Mouse (Mus musculus) embryonic fibroblast, embryonic 13.5 days (primary cell): ENCODE data around the gene Adora1. TPM values are rescaled to one million over a fixed set of nuclear protein-coding genes. Genes with fewer than 3 reads are reported as not detected.

Source experiments
- H3K27ac ChIP-seq: 2 replicates; pipeline ENCODE4 v1.5.1; 2012; ENCODE audit warnings: low read length, control low read depth, inconsistent platforms; ENCODE audit not compliant: insufficient read depth
- H3K4me1 ChIP-seq: 2 replicates; pipeline ENCODE4 v1.6.1; 2011; ENCODE audit warnings: low read length; ENCODE audit not compliant: control insufficient read depth, insufficient read depth
- H3K4me3 ChIP-seq: 2 replicates; pipeline ENCODE4 v1.5.1; 2011; ENCODE audit warnings: mild to moderate bottlenecking, control low read depth, low read length; ENCODE audit not compliant: insufficient read depth
- CTCF ChIP-seq: IDR thresholded peaks from 2 replicates; pipeline ENCODE4 v1.5.1; 2011; ENCODE audit warnings: mild to moderate bottlenecking, control low read depth, low read length, moderate library complexity, borderline replicate concordance; ENCODE audit not compliant: insufficient read depth
- POLR2A ChIP-seq: IDR thresholded peaks from 2 replicates; pipeline ENCODE4 v1.6.1; 2011; ENCODE audit warnings: low read depth, mild to moderate bottlenecking, control low read depth, low read length, moderate library complexity
- polyA plus RNA-seq: library from polyadenylated mRNA; stranded (reverse); fragments of >200 nt; gene quantifications from 2 replicates; pipeline ENCODE4 v1.2.4, GENCODE M21; 2011; ENCODE audit warnings: low read depth; ENCODE audit not compliant: missing spikeins, insufficient read length

Gene Adora1
- polyA plus RNA-seq, 1 experiment: 0.79 TPM

- peaks cover 3% of the 10 kb centered on the region; the same call in 1 of the 2 replicates for H3K4me1 ChIP-seq
- no peak for TF ChIP-seq POLR2A
- TF ChIP-seq CTCF: no peak
- no peak overlapping the region for H3K27ac ChIP-seq
- H3K4me3 ChIP-seq: no peak overlapping the region
Observed at GRCm38 (mm10) chr1:134231270-134231669, 4.0 kb downstream of the Adora1 start.

DNA sequence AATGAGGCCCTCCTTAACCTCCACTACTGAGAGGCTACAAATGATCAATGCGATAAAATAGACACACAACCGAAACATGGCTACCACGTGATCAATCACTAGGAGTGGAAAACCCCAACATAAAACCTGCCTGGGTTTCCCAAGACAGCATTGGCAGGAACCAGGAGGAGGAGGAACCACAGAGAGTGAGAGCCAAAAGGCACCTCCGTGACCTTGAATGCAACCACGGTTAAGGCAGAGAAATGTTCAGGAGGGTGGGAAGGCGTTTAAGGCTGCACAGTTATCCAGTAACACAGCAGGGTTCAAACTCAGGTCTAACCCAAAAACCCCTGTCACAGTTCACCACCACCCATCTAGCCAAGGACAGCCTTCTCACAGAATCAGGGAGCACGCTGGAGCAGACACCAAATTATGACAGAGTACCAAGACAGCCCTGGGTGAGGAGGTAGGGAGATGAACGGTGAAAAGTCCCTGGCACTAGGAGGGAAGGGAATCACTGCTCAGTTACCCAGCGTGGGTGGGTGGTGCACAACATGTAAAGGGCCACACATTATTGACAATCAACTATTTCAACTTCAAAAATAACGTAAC lies 4.5 kb downstream of the Adora1 start:
- TF ChIP-seq POLR2A (no peak), CTCF (no peak)
- Histone ChIP-seq H3K27ac (no peak overlapping the region), H3K4me1 (peaks cover under 1% of the 10 kb centered on the region; the same call in 1 of the 2 replicates), H3K4me3 (no peak overlapping the region)

GRCm38 (mm10) chr1:134229806-134230575 lies 5.2 kb downstream of the Adora1 start:
- H3K4me1 ChIP-seq: no peaks in the 10 kb centered on the region
- TF ChIP-seq POLR2A (no peak), CTCF (no peak)
- no peak overlapping the region for H3K27ac ChIP-seq
- no peak overlapping the region for H3K4me3 ChIP-seq

DNA sequence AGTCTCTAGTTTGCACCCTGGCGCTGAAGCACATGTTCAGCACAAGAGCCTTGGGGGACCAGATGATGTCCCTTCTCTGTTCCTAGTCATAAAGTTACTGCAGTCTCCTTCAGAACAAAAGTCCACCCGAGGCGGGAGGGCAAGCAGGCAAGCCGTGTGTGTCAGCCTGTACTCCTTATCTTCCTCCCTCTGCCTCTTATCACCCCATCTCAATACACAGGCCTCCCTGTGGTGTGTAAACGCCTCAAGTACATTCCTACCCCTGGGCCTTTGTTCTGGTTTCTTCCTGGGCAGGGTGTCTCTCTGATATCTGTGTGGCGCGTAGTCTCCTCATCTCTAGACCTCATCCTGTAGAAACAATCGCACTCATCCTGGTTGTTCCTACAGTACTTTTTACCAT lies 8.5 kb downstream of the Adora1 start:
- TF ChIP-seq CTCF: no peak
- TF ChIP-seq POLR2A: no peak
- H3K4me1 ChIP-seq: no peaks in the 10 kb centered on the region
- H3K27ac ChIP-seq: no peak overlapping the region
- H3K4me3 ChIP-seq: no peak overlapping the region

DNA sequence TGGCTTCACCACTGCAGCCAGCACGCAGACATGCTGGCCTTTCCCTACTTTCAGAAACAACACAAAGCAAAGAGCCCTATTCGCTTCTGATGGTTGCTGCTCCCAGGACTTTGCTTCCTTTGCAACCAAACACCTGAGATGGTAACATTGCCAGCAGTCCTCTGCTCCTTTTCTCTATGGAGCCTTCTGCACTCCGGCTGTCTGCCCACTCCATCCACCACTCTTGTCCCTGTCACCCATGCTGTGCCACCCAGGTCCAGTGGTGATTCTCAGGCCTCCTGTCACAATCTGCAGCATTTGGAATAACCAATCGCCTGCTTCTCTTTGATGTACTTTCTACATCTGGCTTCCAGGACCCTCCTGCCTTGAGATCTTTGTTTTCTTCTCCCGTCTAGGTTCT lies 9.9 kb downstream of the Adora1 start:
- no peak for TF ChIP-seq CTCF
- TF ChIP-seq POLR2A: no peak
- Histone ChIP-seq H3K27ac (no peak overlapping the region), H3K4me3 (no peak overlapping the region), H3K4me1 (no peaks in the 10 kb centered on the region)

DNA sequence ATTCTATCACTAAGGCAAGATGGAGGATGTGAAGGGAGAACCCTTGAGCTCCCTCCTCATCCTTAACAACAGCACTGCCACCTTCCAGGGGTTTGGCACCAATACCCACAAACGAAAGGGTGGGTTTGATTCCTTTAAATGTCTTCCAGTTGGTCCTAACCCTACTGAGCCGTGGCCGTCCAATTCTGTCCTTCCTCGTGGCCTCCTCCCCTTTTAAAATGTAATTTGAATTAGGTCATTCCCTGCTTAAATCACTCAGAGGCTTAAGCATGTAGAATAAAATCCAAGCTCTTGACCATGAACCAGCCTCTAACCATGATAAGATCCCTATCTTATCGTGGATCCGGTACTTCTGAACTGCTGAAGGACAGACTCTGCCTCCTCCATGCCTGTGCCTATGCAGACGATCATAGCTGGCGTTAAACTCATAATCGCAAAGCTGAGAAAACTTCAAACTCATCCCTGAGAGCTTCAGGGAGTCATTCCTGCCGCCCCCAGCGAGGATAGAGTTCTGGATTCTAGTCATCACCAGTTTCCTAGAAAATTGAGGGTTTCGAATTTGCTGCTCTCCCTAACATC lies 10.5 kb downstream of the Adora1 start:
- Histone ChIP-seq H3K27ac (no peak overlapping the region), H3K4me3 (no peak overlapping the region), H3K4me1 (no peaks in the 10 kb centered on the region)
- TF ChIP-seq CTCF (no peak), POLR2A (no peak)

DNA sequence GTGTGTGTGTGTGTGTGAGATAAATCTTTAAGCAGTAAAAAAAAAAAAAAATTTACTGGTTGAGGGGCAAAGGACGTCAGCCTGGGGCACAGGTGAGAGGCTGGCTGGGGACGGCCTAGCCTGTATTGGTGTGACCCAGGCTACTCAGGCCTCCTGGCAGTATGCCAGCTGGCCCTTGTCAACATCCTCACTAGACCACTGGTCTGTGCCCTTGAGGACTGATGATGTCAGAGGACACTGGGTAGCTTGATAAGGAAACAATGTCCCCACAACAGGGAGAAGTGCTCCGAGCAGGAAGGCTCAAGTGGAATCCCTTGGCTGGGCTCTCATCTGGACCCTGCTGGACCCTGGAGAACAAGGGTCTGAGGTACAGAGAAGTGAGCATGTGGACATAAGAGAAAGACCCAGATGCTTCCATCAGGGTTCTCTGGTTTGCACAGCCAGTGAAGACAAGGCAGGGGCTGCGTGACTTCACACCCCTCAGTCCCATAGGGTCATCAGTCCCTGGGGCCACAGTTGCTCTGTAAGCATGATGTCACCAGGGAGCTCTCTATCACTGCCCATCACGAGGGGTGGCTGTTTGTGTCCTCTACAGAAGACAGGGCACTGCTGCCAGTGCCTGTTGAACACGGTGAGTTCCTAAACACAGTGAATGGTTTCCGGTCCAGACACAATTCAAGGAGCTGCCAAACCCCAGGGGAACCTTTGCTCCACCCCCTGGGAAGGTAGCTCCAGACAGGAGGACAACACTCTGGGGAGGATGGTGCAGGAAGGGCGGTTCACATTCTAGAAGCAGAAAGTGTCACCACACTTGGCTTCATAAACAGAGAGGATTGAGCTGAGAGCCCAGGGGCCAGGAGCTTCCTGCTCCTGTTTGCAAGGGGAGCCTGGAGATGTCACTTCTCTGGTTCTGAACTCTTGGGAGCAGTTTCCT lies 12.8 kb downstream of the Adora1 start:
- no peak for TF ChIP-seq POLR2A
- TF ChIP-seq CTCF: no peak
- Histone ChIP-seq H3K4me1 (no peaks in the 10 kb centered on the region), H3K27ac (no peak overlapping the region), H3K4me3 (no peak overlapping the region)

DNA sequence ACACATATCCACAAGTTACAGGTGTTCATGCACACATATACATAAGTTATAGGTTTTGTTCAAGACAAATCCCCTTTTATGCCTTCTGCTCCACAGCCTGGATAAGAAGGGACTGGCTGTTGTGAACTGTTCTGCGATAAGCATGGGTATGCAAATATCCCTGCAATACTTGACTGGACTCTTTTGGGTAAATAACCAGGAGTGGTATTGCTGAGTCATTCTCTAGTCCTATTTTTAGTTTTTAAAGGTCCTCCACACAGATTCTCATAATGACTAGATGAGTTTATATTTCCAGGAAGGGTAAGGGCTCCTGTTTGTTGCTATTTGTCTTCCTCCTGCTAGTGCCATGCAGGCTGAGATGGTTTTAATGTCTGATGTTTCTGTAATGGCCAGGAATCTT lies 14.1 kb downstream of the Adora1 start:
- H3K4me3 ChIP-seq: no peak overlapping the region
- TF ChIP-seq CTCF (no peak), POLR2A (no peak)
- H3K27ac ChIP-seq: no peak overlapping the region
- no peaks in the 10 kb centered on the region for H3K4me1 ChIP-seq

DNA sequence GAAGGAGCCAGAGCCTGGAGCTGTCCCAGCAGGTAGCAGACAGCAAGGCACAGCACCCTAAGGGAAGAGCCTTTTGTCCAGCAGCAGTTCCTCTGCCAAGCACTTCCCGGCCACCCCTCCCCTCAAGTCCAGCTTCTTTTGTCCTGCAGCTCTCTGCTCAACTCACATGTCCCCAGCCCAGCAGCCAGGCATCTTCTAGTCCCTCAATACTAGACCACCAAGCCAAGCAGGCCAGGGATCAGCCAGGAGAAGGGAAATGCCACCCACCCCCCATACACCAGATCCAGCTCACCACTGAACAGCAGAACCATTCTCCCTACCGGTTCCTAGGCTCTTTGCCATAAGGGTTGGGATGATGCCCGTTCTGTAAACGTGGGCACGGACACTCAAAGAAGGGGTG lies 15.6 kb downstream of the Adora1 start:
- Histone ChIP-seq H3K4me3 (no peak overlapping the region), H3K4me1 (no peaks in the 10 kb centered on the region), H3K27ac (no peak overlapping the region)
- TF ChIP-seq POLR2A (no peak), CTCF (no peak)
